Mouse (Mus musculus) forebrain, embryonic 11.5 days (tissue): ENCODE measurements at regions not wholly inside any gene's neighbourhood (a gene's known extent, or its start where the extent isn't known, plus 50 kb on each side); places are given as distances from the start of the nearest gene placed in this dataset.

Experiments
- ATAC-seq: fragments of 200-750 bp; cut with Nextera tagmentation; replicated peaks from 2 replicates; pipeline ENCODE4 v1.8.0; 2017; ENCODE audit warnings: moderate TSS enrichment; ENCODE audit not compliant: low FRiP score
- DNase-seq: peaks from one replicate; pipeline ENCODE4 v3.0.0-alpha.2; 2017; ENCODE audit warnings: low spot score
- H3K27ac ChIP-seq: fragments of 300-500 bp; sonication (generic); 2 replicates; pipeline ENCODE4 v1.5.1; 2014; ENCODE audit warnings: low read depth, low read length
- H3K27me3 ChIP-seq: fragments of 300-500 bp; sonication (generic); 2 replicates; pipeline ENCODE4 v1.6.1; 2014; ENCODE audit warnings: mild to moderate bottlenecking, low read length, mixed read lengths; ENCODE audit not compliant: control insufficient read depth, insufficient read depth
- H3K36me3 ChIP-seq: fragments of 300-500 bp; sonication (generic); 2 replicates; pipeline ENCODE4 v1.6.1; 2014; ENCODE audit warnings: mild to moderate bottlenecking, low read length, moderate library complexity, mixed read lengths; ENCODE audit not compliant: control insufficient read depth, insufficient read depth
- H3K4me1 ChIP-seq: fragments of 300-500 bp; sonication (generic); replicated peaks from 2 replicates; pipeline ENCODE4 v1.6.1; 2014; ENCODE audit warnings: low read length, mixed read lengths; ENCODE audit not compliant: control insufficient read depth, insufficient read depth
- H3K4me2 ChIP-seq: fragments of 300-500 bp; sonication (generic); 2 replicates; pipeline ENCODE4 v1.6.1; 2014; ENCODE audit warnings: low read depth, mild to moderate bottlenecking, low read length, moderate library complexity, mixed read lengths; ENCODE audit not compliant: severe bottlenecking
- H3K4me3 ChIP-seq: fragments of 300-500 bp; sonication (generic); 2 replicates; pipeline ENCODE4 v1.5.1; 2014; ENCODE audit warnings: low read depth, low read length
- H3K9ac ChIP-seq: fragments of 300-500 bp; sonication (generic); 2 replicates; pipeline ENCODE4 v1.6.1; 2014; ENCODE audit warnings: low read length
- H3K9me3 ChIP-seq: fragments of 300-500 bp; sonication (generic); 2 replicates; pipeline ENCODE4 v1.6.1; 2016; ENCODE audit warnings: low read length, mixed read lengths; ENCODE audit not compliant: control insufficient read depth
- WGBS: fragments of 180-500 bp; shearing (Covaris S2); extraction: QIAGEN DNeasy Blood & Tissue Kit; methylation state at CpG from one replicate; pipeline ENCODE4 v1.1.7; 2014; 5-methylcytosine and 5-hydroxymethylcytosine counted together

GRCm38 (mm10) chr11:18528568-18528967, 490.2 kb downstream of the Meis1 start:
- Histone ChIP-seq H3K27me3 (no peaks in the 10 kb centered on the region), H3K4me3 (no peak overlapping the region), H3K36me3 (no peaks in the 10 kb centered on the region), H3K27ac (no peak overlapping the region), H3K9me3 (no peaks in the 10 kb centered on the region), H3K9ac (no peak overlapping the region), H3K4me1 (no peaks in the 10 kb centered on the region), H3K4me2 (no peak overlapping the region)
- no peak for DNase-seq
- ATAC-seq, result no peak
- 61% methylated on average over 4 of the region's 4 CpGs for WGBS

- no peak overlapping the region for H3K9ac ChIP-seq
- no peaks in the 10 kb centered on the region for H3K27me3 ChIP-seq
- no peaks in the 10 kb centered on the region for H3K9me3 ChIP-seq
- DNase-seq, result no peak
- H3K4me3 ChIP-seq, result no peak overlapping the region
- no peak for ATAC-seq
- WGBS, result 66% methylated on average over 6 of the region's 6 CpGs
- H3K4me1 ChIP-seq, result no peaks in the 10 kb centered on the region
- no peak overlapping the region for H3K4me2 ChIP-seq
- no peaks in the 10 kb centered on the region for H3K36me3 ChIP-seq
- H3K27ac ChIP-seq, result no peak overlapping the region
Observed at GRCm38 (mm10) chr11:18495108-18495757, 523.6 kb downstream of the Meis1 start.

GRCm38 (mm10) chr11:18493981-18494380, 524.8 kb downstream of the Meis1 start:
- 25% methylated on average over 5 of the region's 5 CpGs for WGBS
- ATAC-seq (no peak), DNase-seq (no peak)
- H3K4me2 ChIP-seq, result no peak overlapping the region
- H3K36me3 ChIP-seq, result no peaks in the 10 kb centered on the region
- no peak overlapping the region for H3K4me3 ChIP-seq
- H3K4me1 ChIP-seq, result no peaks in the 10 kb centered on the region
- H3K27me3 ChIP-seq, result no peaks in the 10 kb centered on the region
- H3K27ac ChIP-seq, result no peak overlapping the region
- no peak overlapping the region for H3K9ac ChIP-seq
- no peaks in the 10 kb centered on the region for H3K9me3 ChIP-seq

DNA sequence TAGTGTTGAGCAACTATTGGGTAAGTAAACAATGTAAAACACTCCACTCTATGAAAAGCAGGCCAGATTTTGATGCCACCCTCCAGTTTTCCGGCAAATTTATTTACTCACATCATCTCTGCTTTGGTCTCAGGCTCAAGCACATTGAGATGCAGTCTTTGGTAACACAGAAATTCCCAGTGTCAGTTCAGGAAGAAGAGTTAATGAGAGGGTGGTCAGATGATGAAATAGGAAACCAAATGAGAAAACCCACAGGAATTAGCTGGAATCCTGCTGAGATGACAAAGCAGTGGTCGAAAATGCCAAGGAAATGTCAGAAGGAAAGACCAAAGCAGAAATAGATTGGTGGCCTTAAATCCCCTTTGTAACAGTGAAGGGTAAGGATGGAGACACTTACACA, 525.7 kb downstream of the Meis1 start:
- H3K4me3 ChIP-seq, result no peak overlapping the region
- no peak for ATAC-seq
- no peak overlapping the region for H3K27ac ChIP-seq
- DNase-seq, result no peak
- H3K9me3 ChIP-seq, result no peaks in the 10 kb centered on the region
- H3K9ac ChIP-seq, result no peak overlapping the region
- H3K27me3 ChIP-seq, result no peaks in the 10 kb centered on the region
- no peaks in the 10 kb centered on the region for H3K4me1 ChIP-seq
- H3K36me3 ChIP-seq, result no peaks in the 10 kb centered on the region
- WGBS, result 12% methylated on average over 2 of the region's 2 CpGs
- H3K4me2 ChIP-seq, result no peak overlapping the region

- Histone ChIP-seq H3K9me3 (no peaks in the 10 kb centered on the region), H3K36me3 (no peaks in the 10 kb centered on the region), H3K4me3 (no peak overlapping the region), H3K9ac (no peak overlapping the region), H3K4me2 (no peak overlapping the region), H3K27ac (no peak overlapping the region), H3K27me3 (no peaks in the 10 kb centered on the region), H3K4me1 (no peaks in the 10 kb centered on the region)
- 80% methylated on average over 9 of the region's 9 CpGs for WGBS
- DNase-seq (no peak), ATAC-seq (no peak)
Observed at GRCm38 (mm10) chr11:18489517-18490256, 529.1 kb downstream of the Meis1 start.

DNA sequence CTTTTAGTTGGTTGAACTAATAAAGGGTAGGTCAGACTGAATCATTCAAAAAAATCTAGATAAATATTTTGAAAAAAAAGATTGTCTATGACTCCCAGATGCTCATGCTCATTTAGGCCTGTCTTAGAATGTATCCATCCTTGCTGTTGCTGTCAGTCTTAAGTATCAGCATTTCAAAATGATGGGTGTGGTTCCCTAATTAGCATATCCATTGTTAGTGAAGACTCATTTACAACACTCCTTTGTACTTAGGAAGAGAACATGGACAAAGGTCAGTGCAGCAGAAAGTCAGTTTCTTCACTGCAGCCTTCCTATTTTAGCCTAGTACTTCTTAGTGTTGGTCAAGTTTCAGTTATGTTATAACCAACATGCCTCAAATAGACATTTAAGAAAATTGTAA, 525.2 kb upstream of the Etaa1 start:
- no peak overlapping the region for H3K4me2 ChIP-seq
- no peak for ATAC-seq

GRCm38 (mm10) chr11:18451271-18451670, 497.6 kb upstream of the Etaa1 start:
- no peak for DNase-seq
- Histone ChIP-seq H3K4me3 (no peak overlapping the region), H3K27ac (no peak overlapping the region), H3K4me2 (no peak overlapping the region), H3K36me3 (no peaks in the 10 kb centered on the region), H3K9ac (no peak overlapping the region), H3K9me3 (no peaks in the 10 kb centered on the region), H3K4me1 (no peaks in the 10 kb centered on the region), H3K27me3 (no peaks in the 10 kb centered on the region)
- WGBS, result 79% methylated on average over 3 of the region's 3 CpGs
- no peak for ATAC-seq

More for the DNA sequence above, 525.2 kb upstream of the Etaa1 start:
- Histone ChIP-seq H3K27ac (no peak overlapping the region), H3K4me1 (no peaks in the 10 kb centered on the region), H3K36me3 (no peaks in the 10 kb centered on the region), H3K9me3 (no peaks in the 10 kb centered on the region), H3K9ac (no peak overlapping the region), H3K27me3 (no peaks in the 10 kb centered on the region), H3K4me3 (no peak overlapping the region)
- no peak for DNase-seq

- 93% methylated on average over 1 of the region's 1 CpGs for WGBS
- H3K27me3 ChIP-seq, result no peaks in the 10 kb centered on the region
- ATAC-seq, result no peak
- no peaks in the 10 kb centered on the region for H3K9me3 ChIP-seq
- no peak overlapping the region for H3K9ac ChIP-seq
- DNase-seq, result no peak
- H3K4me2 ChIP-seq, result no peak overlapping the region
- no peak overlapping the region for H3K27ac ChIP-seq
- no peaks in the 10 kb centered on the region for H3K36me3 ChIP-seq
- H3K4me3 ChIP-seq, result no peak overlapping the region
- no peaks in the 10 kb centered on the region for H3K4me1 ChIP-seq
Observed at GRCm38 (mm10) chr11:18448879-18449278, 495.2 kb upstream of the Etaa1 start.

DNA sequence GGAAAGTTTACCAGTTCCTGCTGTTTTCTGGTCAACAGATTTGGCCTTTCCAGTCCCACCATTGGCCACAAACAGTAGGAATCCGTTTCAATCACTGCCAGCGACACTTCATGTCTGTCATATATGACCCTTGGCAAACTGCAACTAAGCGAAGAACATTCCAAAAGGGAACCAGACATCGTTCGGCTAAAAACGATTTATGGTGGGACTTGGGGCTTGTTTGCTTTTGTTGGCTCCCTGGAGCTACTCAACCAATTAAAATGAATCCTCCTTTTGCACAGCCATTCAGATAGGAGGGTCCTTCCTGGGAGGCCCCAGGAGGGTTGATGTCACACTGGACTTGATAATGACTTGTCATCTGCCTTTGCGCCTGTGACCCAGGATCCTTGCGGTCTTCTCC, 490.9 kb upstream of the Etaa1 start:
- Histone ChIP-seq H3K4me1 (no peaks in the 10 kb centered on the region), H3K4me3 (no peak overlapping the region), H3K4me2 (no peak overlapping the region), H3K9me3 (no peaks in the 10 kb centered on the region), H3K36me3 (no peaks in the 10 kb centered on the region), H3K27me3 (no peaks in the 10 kb centered on the region), H3K27ac (no peak overlapping the region), H3K9ac (no peak overlapping the region)
- WGBS, result 88% methylated on average over 8 of the region's 8 CpGs
- DNase-seq (no peak), ATAC-seq (no peak)
